Mouse (Mus musculus): ENCODE results near the gene Sephs1.

DNA sequence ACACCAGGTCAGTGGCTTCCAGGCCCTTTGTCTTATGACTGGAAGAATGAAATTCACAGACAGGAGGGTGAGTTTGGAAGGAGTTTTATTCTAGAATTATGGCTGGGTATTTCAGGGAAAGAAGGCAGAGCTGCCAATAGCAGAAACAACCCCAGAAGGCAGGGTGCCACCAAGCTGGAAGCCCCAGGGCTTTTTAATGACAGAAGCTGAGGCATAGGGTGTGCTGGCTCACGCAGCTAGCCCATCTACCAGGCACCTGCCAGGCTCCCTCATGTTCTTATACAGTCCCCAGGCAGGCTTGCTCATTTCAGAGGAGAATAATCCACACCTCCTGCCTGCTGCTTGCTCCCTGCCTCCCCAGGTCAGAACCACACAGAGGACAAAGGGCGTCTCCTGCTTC lies 31.9 kb upstream of the Sephs1 start:
- TF ChIP-seq POLR2A (IDR thresholded peaks at IDR 0.05; ENCODE audit: insufficient read depth, low read depth, low read length) (no peak), CTCF (IDR thresholded peaks at IDR 0.05; ENCODE audit: insufficient read depth, low read depth, low read length) (no peak)

Measured in olfactory bulb, adult 2 months (tissue).